Mouse (Mus musculus): ENCODE data around the gene Micall1. TPM values are rescaled to one million over a fixed set of nuclear protein-coding genes. Genes with fewer than 3 reads are reported as not detected.
A peak's percentile ranks its signal among the peaks of the same experiment; 100 is the strongest.

The Micall1 gene
- polyA plus RNA-seq, 1 experiment from 2014 or later = 9.1 TPM

- H3K9me3 ChIP-seq (ENCODE audit: low read length) = no peaks in the 10 kb centered on the region
- peaks cover 19% of the 10 kb centered on the region for H3K4me1 ChIP-seq (ENCODE audit: insufficient read depth, low read depth, low read length)
- H3K27me3 ChIP-seq (replicated peaks; ENCODE audit: insufficient read depth, low read length) = no peaks in the 10 kb centered on the region
- ATAC-seq (no peak), DNase-seq (ENCODE audit: low spot score) (peak; percentile 32)
- 53% methylated on average over 3 of the region's 3 CpGs for WGBS
- H3K4me2 ChIP-seq (replicated peaks; ENCODE audit: low read depth, low read length) = no peak overlapping the region
- H3K36me3 ChIP-seq (ENCODE audit: insufficient read depth, low read length) = peaks cover 19% of the 10 kb centered on the region; the same call in 1 of the 2 replicates
- no peak overlapping the region for H3K9ac ChIP-seq (replicated peaks; ENCODE audit: low read depth)
- TF ChIP-seq CTCF (IDR thresholded peaks at IDR 0.05) (no peak), EP300 (IDR thresholded peaks at IDR 0.05) (no peak)
- peak overlapping the region; percentile 51; the same call in 1 of the 2 replicates for H3K27ac ChIP-seq (ENCODE audit: low read length)
- H3K4me3 ChIP-seq (ENCODE audit: low read depth, low read length) = no peak overlapping the region
Measured at GRCm38 (mm10) chr15:79096556-79096955, 12.1 kb upstream of the Micall1 start.

- TF ChIP-seq CTCF (IDR thresholded peaks at IDR 0.05) (no peak), EP300 (IDR thresholded peaks at IDR 0.05) (no peak)
- Histone ChIP-seq H3K9me3 (ENCODE audit: low read length) (no peaks in the 10 kb centered on the region), H3K27me3 (replicated peaks; ENCODE audit: insufficient read depth, low read length) (no peaks in the 10 kb centered on the region), H3K36me3 (ENCODE audit: insufficient read depth, low read length) (peaks cover 14% of the 10 kb centered on the region; the same call in 1 of the 2 replicates), H3K4me2 (replicated peaks; ENCODE audit: low read depth, low read length) (peak overlapping the region; percentile 20; the same call in 1 of the 2 replicates), H3K4me1 (ENCODE audit: insufficient read depth, low read depth, low read length) (peaks cover 19% of the 10 kb centered on the region), H3K27ac (ENCODE audit: low read length) (peak overlapping the region; percentile 51), H3K9ac (replicated peaks; ENCODE audit: low read depth) (no peak overlapping the region), H3K4me3 (ENCODE audit: low read depth, low read length) (no peak overlapping the region)
- no peak for ATAC-seq
- 10% methylated on average over 2 of the region's 2 CpGs for WGBS
- DNase-seq (ENCODE audit: low spot score) = peak; percentile 58
Measured at GRCm38 (mm10) chr15:79097135-79097534, 11.6 kb upstream of the Micall1 start.

GRCm38 (mm10) chr15:79097611-79098025 lies 11.1 kb upstream of the Micall1 start:
- peak; percentile 66 for ATAC-seq
- H3K4me2 ChIP-seq (replicated peaks; ENCODE audit: low read depth, low read length) = peak overlapping the region; percentile 20; the same call in 1 of the 2 replicates
- peak overlapping the region; percentile 51 for H3K27ac ChIP-seq (ENCODE audit: low read length)
- H3K27me3 ChIP-seq (replicated peaks; ENCODE audit: insufficient read depth, low read length) = no peaks in the 10 kb centered on the region
- TF ChIP-seq EP300 (IDR thresholded peaks at IDR 0.05) (no peak), CTCF (IDR thresholded peaks at IDR 0.05) (no peak)
- 11% methylated on average over 6 of the region's 6 CpGs for WGBS
- H3K36me3 ChIP-seq (ENCODE audit: insufficient read depth, low read length) = peaks cover 11% of the 10 kb centered on the region; the same call in 1 of the 2 replicates
- peaks cover 19% of the 10 kb centered on the region for H3K4me1 ChIP-seq (ENCODE audit: insufficient read depth, low read depth, low read length)
- peak; percentile 62 for DNase-seq (ENCODE audit: low spot score)
- H3K9me3 ChIP-seq (ENCODE audit: low read length) = no peaks in the 10 kb centered on the region
- H3K4me3 ChIP-seq (ENCODE audit: low read depth, low read length) = no peak overlapping the region
- H3K9ac ChIP-seq (replicated peaks; ENCODE audit: low read depth) = no peak overlapping the region

GRCm38 (mm10) chr15:79098220-79098619 lies 10.5 kb upstream of the Micall1 start:
- Histone ChIP-seq H3K9ac (replicated peaks; ENCODE audit: low read depth) (no peak overlapping the region), H3K4me2 (replicated peaks; ENCODE audit: low read depth, low read length) (no peak overlapping the region)
- ATAC-seq = no peak

GRCm38 (mm10) chr15:79098868-79099267 lies 9.8 kb upstream of the Micall1 start:
- H3K9ac ChIP-seq (replicated peaks; ENCODE audit: low read depth) = no peak overlapping the region
- H3K4me3 ChIP-seq (ENCODE audit: low read depth, low read length) = no peak overlapping the region
- DNase-seq (ENCODE audit: low spot score) (peak; percentile 76), ATAC-seq (peak; percentile 76)
- WGBS = 34% methylated on average over 7 of the region's 7 CpGs
- peaks cover 5% of the 10 kb centered on the region; the same call in 1 of the 2 replicates for H3K36me3 ChIP-seq (ENCODE audit: insufficient read depth, low read length)
- no peaks in the 10 kb centered on the region for H3K9me3 ChIP-seq (ENCODE audit: low read length)
- peak overlapping the region; percentile 51 for H3K27ac ChIP-seq (ENCODE audit: low read length)
- H3K4me1 ChIP-seq (ENCODE audit: insufficient read depth, low read depth, low read length) = peaks cover 19% of the 10 kb centered on the region
- 0 out of 2 replicates have a peak, but pooled peaks have one; percentile 34 for TF ChIP-seq EP300 (IDR thresholded peaks at IDR 0.05)
- TF ChIP-seq CTCF (IDR thresholded peaks at IDR 0.05) = no peak
- H3K27me3 ChIP-seq (replicated peaks; ENCODE audit: insufficient read depth, low read length) = no peaks in the 10 kb centered on the region
- 0 out of 2 replicates have a peak overlapping the region, but pooled peaks have one; percentile 11 for H3K4me2 ChIP-seq (replicated peaks; ENCODE audit: low read depth, low read length)

More at GRCm38 (mm10) chr15:79098220-79098619, 10.5 kb upstream of the Micall1 start:
- 36% methylated on average over 5 of the region's 5 CpGs for WGBS
- Histone ChIP-seq H3K4me3 (ENCODE audit: low read depth, low read length) (no peak overlapping the region), H3K9me3 (ENCODE audit: low read length) (no peaks in the 10 kb centered on the region), H3K36me3 (ENCODE audit: insufficient read depth, low read length) (peaks cover 8% of the 10 kb centered on the region; the same call in 1 of the 2 replicates), H3K27me3 (replicated peaks; ENCODE audit: insufficient read depth, low read length) (no peaks in the 10 kb centered on the region), H3K4me1 (ENCODE audit: insufficient read depth, low read depth, low read length) (peaks cover 19% of the 10 kb centered on the region), H3K27ac (ENCODE audit: low read length) (peak overlapping the region; percentile 51)
- peak; percentile 25 for DNase-seq (ENCODE audit: low spot score)
- no peak for TF ChIP-seq EP300 (IDR thresholded peaks at IDR 0.05)
- no peak for TF ChIP-seq CTCF (IDR thresholded peaks at IDR 0.05)

- TF ChIP-seq CTCF (IDR thresholded peaks at IDR 0.05) = no peak
- 0 out of 2 replicates have a peak, but pooled peaks have one; percentile 38 for TF ChIP-seq EP300 (IDR thresholded peaks at IDR 0.05)
- Histone ChIP-seq H3K27ac (ENCODE audit: low read length) (peak overlapping the region; percentile 51), H3K9me3 (ENCODE audit: low read length) (no peaks in the 10 kb centered on the region), H3K4me2 (replicated peaks; ENCODE audit: low read depth, low read length) (no peak overlapping the region), H3K36me3 (ENCODE audit: insufficient read depth, low read length) (no peaks in the 10 kb centered on the region), H3K4me3 (ENCODE audit: low read depth, low read length) (no peak overlapping the region), H3K9ac (replicated peaks; ENCODE audit: low read depth) (no peak overlapping the region), H3K4me1 (ENCODE audit: insufficient read depth, low read depth, low read length) (peaks cover 19% of the 10 kb centered on the region), H3K27me3 (replicated peaks; ENCODE audit: insufficient read depth, low read length) (no peaks in the 10 kb centered on the region)
- DNase-seq (ENCODE audit: low spot score) = peak; percentile 50
- ATAC-seq = peak; percentile 37
- 36% methylated on average over 4 of the region's 4 CpGs for WGBS
Measured at GRCm38 (mm10) chr15:79099456-79099855, 9.2 kb upstream of the Micall1 start.
